Mouse (Mus musculus): ENCODE measurements around the gene Fam131b.

The Fam131b gene

GRCm38 (mm10) chr6:42324067-42324481 lies 369 bp downstream of the Fam131b start:
- DNase-seq: peak; percentile 68

DNA sequence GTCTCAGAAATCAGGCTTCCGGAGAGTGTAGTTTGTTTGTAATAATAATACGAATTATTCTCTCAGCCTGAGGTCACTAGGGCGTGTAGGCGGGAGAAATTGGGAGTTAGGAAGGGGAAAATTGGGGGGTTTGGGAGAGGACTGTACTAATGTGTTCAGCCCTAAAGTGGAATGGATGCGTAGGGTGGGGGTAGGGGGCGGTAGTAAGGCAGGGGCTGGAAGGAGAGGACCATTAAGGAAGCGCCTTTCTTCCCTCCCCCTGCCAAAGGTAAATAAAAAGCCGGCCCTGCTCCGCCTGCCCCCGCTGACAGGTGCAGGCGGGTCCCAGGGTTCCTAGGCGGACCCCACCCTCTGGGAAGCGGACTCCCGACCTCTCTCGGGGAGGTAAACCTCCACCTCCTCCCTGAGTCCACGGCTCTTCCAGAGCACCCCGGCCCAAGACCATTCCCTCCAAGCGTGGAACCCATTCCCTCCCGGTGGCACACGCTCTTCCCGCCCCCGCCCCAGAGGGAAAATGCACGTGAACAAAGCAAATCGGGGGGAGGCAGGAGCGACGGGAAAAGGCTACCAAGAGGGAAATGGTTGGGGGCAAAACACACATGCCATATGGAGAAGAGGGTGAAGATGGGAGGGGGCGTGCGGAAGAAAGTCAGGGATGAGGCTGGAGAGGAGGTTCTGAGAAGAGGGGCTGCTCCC lies 924 bp downstream of the Fam131b start:
- peak; percentile 47 for DNase-seq

DNA sequence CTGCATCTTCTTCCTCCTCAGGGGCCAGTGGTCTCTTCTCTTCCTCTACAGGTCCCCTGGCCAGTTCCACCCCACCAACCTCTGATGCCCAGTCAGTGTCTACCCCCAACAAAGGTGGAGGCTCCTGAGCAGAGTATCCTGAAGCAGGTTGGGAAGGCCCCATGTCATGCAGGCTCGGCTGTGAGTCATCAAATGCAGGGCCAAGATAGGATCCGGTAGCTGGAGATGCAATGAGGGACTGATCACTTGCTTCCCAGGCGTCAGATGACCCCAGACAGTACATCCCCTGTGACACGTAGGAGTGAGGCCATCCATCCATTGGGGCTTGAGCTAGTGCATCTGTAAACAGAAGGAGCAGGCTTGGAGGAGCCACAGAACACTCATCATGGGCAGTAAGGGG lies 6.2 kb downstream of the Fam131b start:
- no peak for DNase-seq

DNA sequence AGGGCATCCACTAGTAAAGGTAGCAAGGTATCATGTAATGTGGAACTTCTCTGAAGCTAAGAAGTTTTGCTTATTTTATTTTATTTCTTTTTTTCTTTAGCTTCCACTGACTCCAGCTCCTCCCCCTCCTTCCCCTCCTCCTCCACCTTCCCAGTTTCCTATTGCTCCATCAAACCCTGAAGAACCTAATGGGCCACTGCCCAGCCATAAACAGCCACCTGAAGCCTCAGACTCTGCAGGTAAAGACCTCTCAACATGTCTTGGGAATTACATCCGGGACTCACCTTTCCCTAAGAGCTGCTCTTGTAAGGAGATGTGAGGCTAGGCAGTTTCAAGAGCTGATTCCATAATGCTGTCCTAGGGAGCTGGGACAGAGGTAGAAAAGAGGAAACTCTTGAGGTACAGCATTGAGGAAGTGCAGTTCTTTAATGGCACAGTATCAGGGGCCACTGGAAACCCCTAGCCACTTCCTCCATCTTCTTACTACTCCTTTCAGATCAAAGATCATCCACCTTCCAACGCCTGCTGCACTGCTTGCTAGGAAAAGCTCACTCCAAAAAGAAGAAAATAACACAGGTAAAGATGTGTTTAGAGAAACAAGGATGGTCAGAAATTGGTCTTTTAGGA lies 13.9 kb downstream of the Fam131b start:
- DNase-seq: no peak

GRCm38 (mm10) chr6:42309816-42310378 lies 14.5 kb downstream of the Fam131b start:
- DNase-seq: no peak

DNA sequence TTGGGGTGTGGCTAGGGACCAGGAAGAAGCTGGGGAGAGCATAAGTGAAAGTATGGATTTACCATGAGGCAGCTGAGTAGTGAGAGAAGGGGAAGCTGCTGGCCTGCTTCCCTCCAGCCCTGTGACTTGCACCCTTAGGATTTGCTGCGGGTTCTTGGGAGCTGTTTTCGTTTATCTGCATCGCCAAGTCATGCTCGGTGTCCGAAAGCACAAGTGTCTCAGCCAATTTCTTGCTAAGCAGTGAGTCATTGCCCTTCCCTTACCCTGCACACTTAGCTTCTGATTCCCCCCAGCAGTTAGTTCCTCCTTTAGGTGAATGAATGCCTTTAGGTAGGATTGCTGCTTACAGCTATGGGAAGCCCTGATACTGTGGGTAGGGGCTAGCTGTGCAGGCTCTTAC lies 25.1 kb downstream of the Fam131b start:
- no peak for DNase-seq

- no peak for DNase-seq
Measured at GRCm38 (mm10) chr6:42295549-42296094, 28.8 kb downstream of the Fam131b start.

DNA sequence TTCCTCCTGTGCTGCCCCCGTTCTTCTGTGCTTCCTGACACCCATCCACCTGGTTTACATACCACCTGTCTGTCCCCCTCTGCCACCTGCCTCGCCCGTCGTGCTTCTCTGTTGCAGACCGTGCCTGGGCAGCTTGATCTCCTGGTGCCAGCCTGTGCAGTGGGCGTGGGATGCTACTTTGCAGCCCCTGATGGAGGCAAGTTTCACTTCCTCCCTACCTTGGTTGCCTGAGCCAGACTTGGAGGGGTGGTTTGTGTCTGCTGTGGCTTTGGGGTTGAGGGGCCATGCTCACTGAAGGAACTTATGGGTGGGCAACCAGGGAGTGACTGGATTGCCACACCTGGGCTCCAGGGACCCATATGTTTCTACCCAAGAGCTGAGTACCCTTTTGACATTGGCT lies 31.1 kb downstream of the Fam131b start:
- no peak for DNase-seq

DNA sequence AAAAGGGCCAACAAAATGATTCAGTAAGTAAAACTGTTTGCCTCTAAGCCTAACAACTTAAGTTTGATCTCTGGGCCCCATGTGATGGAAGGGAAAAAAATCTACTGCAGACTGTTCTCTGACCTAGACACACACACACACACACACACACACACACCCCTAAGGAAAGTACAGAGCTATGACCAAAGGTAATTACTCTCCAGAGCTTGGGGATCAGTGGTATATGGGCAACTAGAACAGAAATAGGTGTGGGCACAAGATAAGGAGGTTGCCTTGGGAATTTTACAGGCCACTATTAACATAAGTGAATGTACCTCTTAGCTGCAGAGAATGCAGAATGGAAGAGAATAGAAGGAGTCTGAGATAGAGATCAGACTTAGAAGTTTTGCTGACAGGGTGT lies 36.9 kb downstream of the Fam131b start:
- no peak for DNase-seq

GRCm38 (mm10) chr6:42286448-42286847 lies 38.0 kb downstream of the Fam131b start, which contains the start of gene Clcn1:
Gene Clcn1 (plus strand): TSS chr6:42286685.
- DNase-seq: no peak

DNA sequence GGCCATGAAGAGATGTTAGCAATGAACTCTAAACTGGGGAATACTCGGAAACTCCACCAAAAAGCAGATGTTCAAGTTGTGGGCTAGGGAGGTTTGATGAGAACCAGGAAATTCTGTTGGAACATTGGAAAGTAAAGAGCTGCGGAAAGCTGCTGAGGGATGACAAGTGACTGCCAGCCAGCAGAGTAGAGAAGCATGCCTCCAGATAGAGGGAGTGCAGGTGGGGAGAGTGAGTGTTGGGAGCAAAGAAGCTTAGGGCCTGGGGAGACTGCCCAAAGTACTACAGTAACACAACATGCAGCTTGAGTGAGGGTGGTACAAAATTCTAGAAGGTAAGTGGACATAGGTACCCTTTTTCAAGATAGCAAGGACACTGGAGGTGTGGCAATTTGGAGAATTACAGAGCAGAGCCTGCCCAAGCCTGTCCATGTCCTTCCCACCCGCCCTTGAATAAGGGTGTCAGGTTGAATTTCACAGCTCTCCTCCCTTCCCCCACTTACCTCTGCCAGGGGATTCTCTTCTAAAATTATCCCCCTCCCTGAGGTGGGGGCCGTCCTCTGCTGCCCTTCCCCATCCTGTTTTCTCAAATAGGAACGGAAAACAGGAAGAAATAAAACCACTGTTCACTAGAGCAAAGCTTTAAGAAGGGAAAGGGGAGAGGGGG lies 41.4 kb downstream of the Fam131b start:
- DNase-seq: no peak

- DNase-seq: no peak
Measured at GRCm38 (mm10) chr6:42276151-42276550, 48.3 kb downstream of the Fam131b start.

DNA sequence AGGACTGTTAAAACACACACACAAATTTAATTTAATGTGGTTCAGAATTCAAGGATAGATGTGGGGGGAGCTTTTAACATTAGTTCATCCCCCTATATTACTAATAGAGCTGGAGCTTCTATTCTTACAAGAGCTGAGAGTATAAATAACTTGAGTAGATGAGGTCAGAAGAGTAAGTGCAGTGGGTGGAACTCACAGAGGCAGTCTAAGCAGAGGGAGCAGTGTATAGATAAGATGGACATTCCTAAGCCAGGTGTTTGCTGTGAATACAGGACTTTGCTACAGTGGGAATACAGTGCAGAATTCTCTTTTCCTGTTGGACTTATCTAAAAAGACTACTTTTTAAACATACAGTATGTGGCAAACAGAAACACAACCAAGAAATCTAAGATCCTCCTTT lies 53.6 kb downstream of the Fam131b start:
- no peak for DNase-seq

DNA sequence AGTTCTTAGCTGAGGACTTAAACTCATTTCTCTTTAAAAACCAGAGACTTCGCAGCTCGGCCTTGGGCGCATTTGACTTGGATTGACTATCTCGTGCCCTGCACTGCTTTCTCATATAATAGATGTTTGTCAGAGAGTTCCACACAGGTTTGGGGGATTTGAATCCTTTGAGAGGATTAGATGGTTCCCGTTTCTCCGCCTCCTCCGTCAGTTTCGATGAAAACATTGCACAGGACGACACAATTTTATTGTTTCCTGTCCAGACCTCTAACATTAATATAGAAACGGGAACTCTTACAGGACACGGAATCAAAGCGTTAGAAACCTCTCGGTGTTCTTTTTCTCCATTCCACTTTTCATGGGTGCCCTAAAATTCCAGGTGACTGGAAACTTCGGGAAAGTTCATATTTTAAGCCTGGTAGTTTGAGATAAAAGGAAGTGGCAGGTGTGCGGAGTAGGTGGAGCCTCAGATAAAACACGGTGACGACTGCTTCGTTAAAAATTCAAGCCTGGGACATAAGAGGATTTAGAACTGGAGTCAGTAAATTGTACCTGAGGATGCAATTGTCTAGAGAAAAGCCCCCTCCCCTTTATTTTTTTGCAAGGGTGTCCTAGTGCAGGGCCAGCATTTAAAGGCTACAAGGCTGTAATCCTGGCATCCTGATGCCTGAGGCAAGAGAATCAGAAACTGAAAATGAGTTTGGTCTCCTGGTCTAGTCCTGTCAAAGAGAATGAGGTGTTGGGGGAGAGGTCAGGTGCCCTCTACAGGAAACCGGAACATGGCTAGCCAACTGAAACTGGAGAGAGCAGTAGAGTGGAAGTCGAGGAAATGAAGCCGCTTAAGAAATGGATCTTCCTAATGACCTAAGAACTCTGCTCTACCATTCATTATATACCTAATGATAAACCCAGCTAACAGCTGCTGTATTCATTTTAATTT lies 58.8 kb downstream of the Fam131b start:
- no peak for DNase-seq

Measured in cerebellum, adult 8-10 months (tissue).